Mouse (Mus musculus): ENCODE results near the gene Dnajb2.

- TF ChIP-seq CTCF (IDR thresholded peaks at IDR 0.05; ENCODE audit: extremely low read depth, insufficient read length, insufficient replicate concordance, low read depth, low read length) (no peak), POLR2A (IDR thresholded peaks at IDR 0.05; ENCODE audit: low read depth, low read length) (no peak)
Observed at GRCm38 (mm10) chr1:75225473-75225872, 10.7 kb upstream of the Dnajb2 start.
